Mouse (Mus musculus): ENCODE measurements around the gene Fam168a. TPM values are rescaled to one million over a fixed set of nuclear protein-coding genes. Genes with fewer than 3 reads are reported as not detected.
A peak's percentile ranks its signal among the peaks of the same experiment; 100 is the strongest.
"Not testable (repeated sequence)": the region's sequence is repeated elsewhere in the genome, so short reads cannot be mapped to it uniquely, and the experiment has no call there.

The Fam168a gene
- polyA plus RNA-seq, 1 experiment from 2014 or later, result 36.9 TPM

DNA sequence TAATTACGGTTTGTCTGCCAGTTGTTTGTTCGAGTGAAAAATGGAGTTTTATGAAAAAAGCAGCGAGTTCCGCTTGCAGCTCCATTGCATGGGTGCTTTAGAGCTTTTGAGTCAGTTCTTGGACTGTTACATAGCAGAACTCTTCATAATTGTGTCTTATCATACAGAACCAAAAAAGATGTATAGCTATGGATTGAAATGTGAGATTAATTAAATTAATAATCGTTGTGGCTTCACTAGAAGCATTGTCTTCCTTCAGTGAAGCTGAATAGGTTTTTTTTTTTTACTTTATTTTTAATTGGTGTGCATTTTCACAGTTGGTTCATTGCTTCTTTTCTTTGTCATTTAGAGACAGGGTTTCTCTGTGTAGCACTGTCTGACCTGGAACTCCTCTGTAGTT lies 12.3 kb downstream of the Fam168a start:
- WGBS, result 90% methylated on average over 5 of the region's 5 CpGs
- no peak for ATAC-seq (ENCODE audit: borderline replicate concordance, extremely low read depth, low FRiP score, low TSS enrichment)
- Histone ChIP-seq H3K9me3 (no peaks in the 10 kb centered on the region), H3K4me1 (peaks cover 4% of the 10 kb centered on the region; the same call in 1 of the 2 replicates), H3K4me3 (no peak overlapping the region), H3K36me3 (no peaks in the 10 kb centered on the region), H3K4me2 (no peak overlapping the region), H3K9ac (no peak overlapping the region), H3K27me3 (no peaks in the 10 kb centered on the region), H3K27ac (no peak overlapping the region)

DNA sequence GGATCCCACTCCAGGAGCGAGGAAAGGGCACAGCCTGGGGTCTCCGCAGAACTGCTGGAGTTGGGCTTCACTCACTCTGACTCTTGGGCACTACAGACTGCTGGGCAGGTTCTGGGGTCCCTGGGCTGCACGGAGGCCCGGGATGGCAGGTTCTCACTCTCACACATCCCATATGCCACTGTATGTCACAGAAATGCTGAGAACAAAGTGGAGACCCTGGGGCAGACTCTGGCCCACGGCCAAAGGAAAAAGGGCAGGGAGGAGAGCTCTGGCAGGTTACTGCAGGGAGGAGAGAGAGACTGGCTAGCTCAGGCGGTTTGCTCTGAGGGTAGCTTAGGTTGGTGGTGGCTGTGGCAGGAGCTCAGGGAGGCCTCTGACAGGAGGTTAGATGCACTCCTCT lies 15.8 kb downstream of the Fam168a start:
- no peaks in the 10 kb centered on the region for H3K36me3 ChIP-seq
- no peak overlapping the region for H3K27ac ChIP-seq
- peak; percentile 35 for ATAC-seq (ENCODE audit: borderline replicate concordance, extremely low read depth, low FRiP score, low TSS enrichment)
- no peak overlapping the region for H3K4me3 ChIP-seq
- peaks cover 4% of the 10 kb centered on the region; the same call in 1 of the 2 replicates for H3K4me1 ChIP-seq
- no peak overlapping the region for H3K4me2 ChIP-seq
- no peaks in the 10 kb centered on the region for H3K9me3 ChIP-seq
- no peak overlapping the region for H3K9ac ChIP-seq
- no peaks in the 10 kb centered on the region for H3K27me3 ChIP-seq
- WGBS, result 80% methylated on average over 6 of the region's 6 CpGs

DNA sequence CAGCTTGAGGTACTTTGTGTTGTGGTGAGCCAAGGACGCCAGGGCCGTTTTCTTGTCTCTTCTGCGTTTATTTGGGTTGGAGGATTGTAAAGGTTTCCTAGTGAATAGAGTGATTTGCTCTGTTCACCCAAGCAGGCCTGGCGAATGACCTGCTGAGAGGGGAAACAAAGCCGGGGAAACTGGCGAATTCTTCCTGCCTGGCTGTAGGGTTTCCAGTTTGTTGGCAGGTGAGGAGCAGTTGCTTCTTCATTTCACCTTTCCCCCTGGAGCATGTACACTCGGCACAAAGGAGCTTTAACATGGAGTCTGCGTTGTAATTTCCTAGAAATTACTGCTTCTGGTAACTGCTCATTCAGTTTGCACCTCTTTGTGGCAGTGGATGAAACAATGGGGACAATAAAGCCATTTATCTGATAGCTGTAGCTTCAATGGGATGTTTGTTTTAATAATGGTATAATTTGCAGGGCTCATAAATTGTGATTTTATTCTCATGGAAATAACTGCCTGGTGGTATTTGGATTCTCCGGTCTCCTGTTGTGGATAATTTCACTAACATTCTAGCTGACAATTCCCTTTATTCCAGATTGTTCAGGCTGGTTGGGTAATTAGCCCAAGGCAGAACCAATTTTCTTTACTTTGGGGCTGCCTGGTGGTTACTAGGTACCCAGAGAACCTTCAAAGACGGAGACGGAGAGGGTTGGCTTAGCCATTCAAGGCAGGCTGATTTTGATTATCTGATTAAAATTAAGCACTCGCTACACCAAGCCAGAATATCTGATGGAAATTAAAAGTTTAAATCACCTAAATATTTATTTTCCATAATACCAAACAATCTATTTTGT lies 17.2 kb downstream of the Fam168a start:
- ATAC-seq (ENCODE audit: borderline replicate concordance, extremely low read depth, low FRiP score, low TSS enrichment), result no peak
- 64% methylated on average over 12 of the region's 12 CpGs for WGBS
- H3K4me2 ChIP-seq, result no peak overlapping the region
- no peak overlapping the region for H3K4me3 ChIP-seq
- no peaks in the 10 kb centered on the region for H3K9me3 ChIP-seq
- H3K27ac ChIP-seq, result no peak overlapping the region
- no peaks in the 10 kb centered on the region for H3K36me3 ChIP-seq
- H3K4me1 ChIP-seq, result peaks cover 8% of the 10 kb centered on the region; the same call in 1 of the 2 replicates
- H3K27me3 ChIP-seq, result no peaks in the 10 kb centered on the region
- H3K9ac ChIP-seq, result no peak overlapping the region

DNA sequence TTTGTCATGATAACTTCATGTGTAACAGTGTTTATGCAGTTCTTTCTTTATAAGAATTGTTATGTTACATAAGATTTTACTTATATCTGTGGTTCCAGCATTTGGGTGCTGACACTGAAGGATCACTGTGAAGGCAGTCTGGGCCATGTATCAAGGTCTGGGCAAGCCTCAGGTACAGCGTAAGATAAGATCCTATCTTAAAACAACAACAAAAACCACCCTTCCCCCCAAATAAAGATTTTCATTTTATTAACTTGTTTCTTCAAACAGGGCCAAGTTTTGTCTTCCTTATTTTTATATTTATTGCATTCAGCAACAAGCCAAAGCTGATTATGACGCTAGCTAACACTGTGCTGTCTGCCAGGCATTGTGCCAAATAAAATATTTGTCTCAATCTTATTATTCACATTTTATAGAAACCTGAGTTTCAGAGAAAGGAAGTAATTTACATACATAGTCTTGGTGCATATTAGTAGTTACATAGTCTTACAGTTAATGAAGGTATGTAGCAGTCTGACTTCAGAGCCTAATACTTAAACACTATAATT lies 21.2 kb downstream of the Fam168a start:
- Histone ChIP-seq H3K27ac (no peak overlapping the region), H3K4me3 (no peak overlapping the region), H3K9me3 (no peaks in the 10 kb centered on the region), H3K9ac (no peak overlapping the region), H3K4me2 (no peak overlapping the region), H3K27me3 (no peaks in the 10 kb centered on the region), H3K36me3 (no peaks in the 10 kb centered on the region), H3K4me1 (peaks cover 9% of the 10 kb centered on the region)
- 63% methylated on average over 2 of the region's 2 CpGs for WGBS
- ATAC-seq (ENCODE audit: borderline replicate concordance, extremely low read depth, low FRiP score, low TSS enrichment), result no peak

DNA sequence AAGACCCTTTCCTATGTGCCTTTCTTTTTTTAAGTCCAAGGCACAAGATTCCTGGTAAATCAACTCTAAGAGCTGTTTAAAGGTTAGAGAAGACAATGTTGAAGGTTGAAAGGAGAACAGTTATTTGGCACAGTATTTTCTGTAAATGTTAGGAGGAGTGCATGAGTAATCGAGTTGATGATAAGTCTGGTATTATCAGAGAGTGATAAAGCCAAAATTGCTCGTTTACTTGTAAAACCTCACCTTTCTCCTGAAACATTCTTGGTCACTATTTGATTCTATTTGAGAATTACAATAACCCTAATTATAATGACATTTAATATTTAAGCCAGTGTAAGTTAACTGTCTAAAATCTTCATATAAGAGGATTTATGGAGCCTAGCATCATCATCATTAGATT lies 23.3 kb downstream of the Fam168a start:
- no peak overlapping the region for H3K4me3 ChIP-seq
- no peak overlapping the region for H3K4me2 ChIP-seq
- no peak overlapping the region for H3K9ac ChIP-seq
- H3K36me3 ChIP-seq, result no peaks in the 10 kb centered on the region
- 65% methylated on average over 2 of the region's 2 CpGs for WGBS
- ATAC-seq (ENCODE audit: borderline replicate concordance, extremely low read depth, low FRiP score, low TSS enrichment), result no peak
- H3K9me3 ChIP-seq, result no peaks in the 10 kb centered on the region
- H3K27ac ChIP-seq, result no peak overlapping the region
- no peaks in the 10 kb centered on the region for H3K27me3 ChIP-seq
- H3K4me1 ChIP-seq, result peaks cover 23% of the 10 kb centered on the region

DNA sequence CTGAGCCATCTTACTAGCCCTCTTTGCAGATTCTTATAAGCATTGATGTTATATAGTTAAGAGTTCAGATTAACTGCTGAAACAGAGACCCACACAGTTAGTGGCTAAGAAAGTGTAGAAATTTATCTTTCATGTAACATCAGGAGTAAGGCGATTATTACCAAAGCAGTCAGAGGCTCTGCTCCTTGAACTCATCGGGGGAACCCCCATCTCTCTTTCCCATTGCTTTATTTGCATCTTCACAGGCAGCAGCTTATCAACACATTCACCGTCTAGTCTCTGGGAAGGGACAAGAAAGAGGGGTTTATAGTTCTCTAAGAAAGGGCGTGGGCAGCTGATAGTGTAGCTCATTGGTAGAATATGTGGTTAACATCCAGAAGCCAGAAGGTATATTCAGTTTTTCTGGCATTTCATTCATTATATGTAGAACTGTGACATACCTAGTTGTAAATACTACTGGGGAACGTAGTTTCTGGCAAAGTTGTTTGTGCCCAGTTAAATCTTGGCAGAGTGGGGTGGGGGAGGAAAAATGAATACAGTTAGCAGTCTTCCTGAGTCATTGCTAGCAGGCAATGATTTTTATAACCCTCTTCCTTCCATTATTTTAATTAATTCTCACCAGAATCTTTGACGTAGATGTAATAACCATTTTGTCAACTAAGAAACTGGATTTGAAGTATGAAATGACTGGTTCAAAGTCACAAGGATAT lies 26.1 kb downstream of the Fam168a start:
- H3K27ac ChIP-seq, result no peak overlapping the region
- H3K9ac ChIP-seq, result no peak overlapping the region
- no peak for ATAC-seq (ENCODE audit: borderline replicate concordance, extremely low read depth, low FRiP score, low TSS enrichment)
- H3K4me3 ChIP-seq, result no peak overlapping the region
- no peaks in the 10 kb centered on the region for H3K27me3 ChIP-seq
- WGBS, result 39% methylated on average over 6 of the region's 6 CpGs
- H3K4me1 ChIP-seq, result peaks cover 25% of the 10 kb centered on the region
- peak overlapping the region; percentile 36; the same call in 1 of the 2 replicates for H3K4me2 ChIP-seq
- no peaks in the 10 kb centered on the region for H3K36me3 ChIP-seq
- H3K9me3 ChIP-seq, result no peaks in the 10 kb centered on the region

DNA sequence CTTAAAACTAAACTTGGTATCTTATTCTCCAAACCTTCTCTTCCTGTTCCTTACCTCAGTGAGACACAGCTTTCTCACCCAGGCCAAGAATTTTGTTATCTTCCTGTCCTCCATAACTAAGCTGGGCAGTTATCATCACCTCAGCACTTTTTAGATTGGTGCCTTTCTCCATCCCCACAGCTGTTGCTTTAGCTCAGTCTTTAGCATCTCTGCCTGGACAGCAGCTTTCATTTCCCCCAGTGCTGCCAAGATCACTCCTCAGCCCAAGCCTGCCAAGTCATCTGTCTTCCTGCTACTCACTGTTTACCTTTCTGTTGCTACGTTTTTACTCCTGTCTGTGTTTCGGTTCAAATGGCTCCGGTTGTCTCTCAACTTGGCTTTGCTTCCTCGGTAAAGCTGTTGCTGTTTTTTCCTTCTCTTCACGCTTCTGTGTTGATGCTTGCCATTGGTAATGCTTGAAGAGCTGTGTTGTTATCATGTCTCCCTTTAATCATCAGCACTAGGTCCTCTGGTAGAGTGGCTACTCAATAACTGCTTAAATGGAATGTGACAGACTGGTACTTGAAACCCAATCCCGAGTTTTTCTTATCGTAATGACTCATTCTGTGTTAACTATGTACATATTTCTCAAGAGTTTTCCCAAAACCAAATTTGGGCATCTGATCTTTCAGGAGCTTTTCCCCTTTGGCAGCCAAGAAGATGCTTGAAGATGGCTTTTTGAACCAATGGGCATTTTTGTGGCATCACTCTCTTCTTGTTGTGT lies 26.8 kb downstream of the Fam168a start:
- no peak overlapping the region for H3K4me3 ChIP-seq
- 3% methylated on average over 7 of the region's 7 CpGs for WGBS
- H3K4me1 ChIP-seq, result peaks cover 22% of the 10 kb centered on the region

DNA sequence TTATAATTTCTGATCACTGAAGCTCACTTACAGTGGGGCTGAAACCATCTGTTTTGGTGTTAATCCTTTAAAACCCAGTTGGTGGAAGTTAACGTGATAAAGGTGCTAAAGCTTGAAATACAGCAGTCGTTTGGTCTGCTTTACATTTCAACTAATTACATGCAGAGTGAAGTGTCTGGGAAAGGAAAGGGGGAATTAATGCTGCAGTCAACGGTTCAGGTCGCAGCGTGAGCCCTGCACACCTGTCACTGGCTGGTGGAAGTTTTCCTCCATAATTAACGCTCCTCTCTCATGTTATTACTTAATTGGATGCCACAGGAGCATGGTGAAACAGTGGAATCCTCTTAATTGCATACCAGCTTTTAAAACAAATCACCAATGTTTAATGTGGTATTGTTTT lies 27.8 kb downstream of the Fam168a start:
- peaks cover 22% of the 10 kb centered on the region for H3K4me1 ChIP-seq
- no peaks in the 10 kb centered on the region for H3K36me3 ChIP-seq
- whole genome bisulfite sequencing, result 53% methylated on average over 6 of the region's 6 CpGs
- no peak for ATAC-seq (ENCODE audit: borderline replicate concordance, extremely low read depth, low FRiP score, low TSS enrichment)
- H3K4me3 ChIP-seq, result no peak overlapping the region
- H3K4me2 ChIP-seq, result no peak overlapping the region
- no peak overlapping the region for H3K27ac ChIP-seq
- H3K9ac ChIP-seq, result no peak overlapping the region
- H3K9me3 ChIP-seq, result no peaks in the 10 kb centered on the region
- H3K27me3 ChIP-seq, result no peaks in the 10 kb centered on the region

More for the DNA sequence above, 26.8 kb downstream of the Fam168a start:
- no peaks in the 10 kb centered on the region for H3K9me3 ChIP-seq
- no peak overlapping the region for H3K9ac ChIP-seq
- H3K27ac ChIP-seq, result peak overlapping the region; percentile 16; the same call in 1 of the 2 replicates
- peak; percentile 52; the same call in 1 of the 2 replicates for ATAC-seq (ENCODE audit: borderline replicate concordance, extremely low read depth, low FRiP score, low TSS enrichment)
- no peaks in the 10 kb centered on the region for H3K36me3 ChIP-seq
- peak overlapping the region; percentile 36 for H3K4me2 ChIP-seq
- no peaks in the 10 kb centered on the region for H3K27me3 ChIP-seq

DNA sequence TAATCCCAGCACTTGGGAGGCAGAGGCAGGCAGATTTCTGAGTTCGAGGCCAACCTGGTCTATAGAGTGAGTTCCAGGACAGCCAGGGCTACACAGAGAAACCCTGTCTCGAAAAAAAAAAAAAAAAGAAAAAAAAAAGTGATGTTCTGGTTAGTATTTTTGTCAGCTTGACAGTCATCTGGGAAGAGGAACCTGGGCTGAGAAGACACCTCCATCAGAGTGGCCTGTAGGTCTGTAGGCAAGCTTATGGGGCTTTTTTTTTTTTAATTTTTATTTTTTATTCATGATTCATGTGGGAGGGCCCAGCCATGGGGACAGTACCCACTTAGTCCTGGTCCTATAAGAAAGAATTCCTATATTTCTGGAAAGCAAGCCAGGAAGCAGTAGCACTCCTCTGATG lies 28.5 kb downstream of the Fam168a start:
- not testable (repeated sequence) for H3K9ac ChIP-seq; H3K4me2 ChIP-seq; H3K27ac ChIP-seq; H3K36me3 ChIP-seq; H3K27me3 ChIP-seq; H3K4me3 ChIP-seq; ATAC-seq (ENCODE audit: borderline replicate concordance, extremely low read depth, low FRiP score, low TSS enrichment); H3K9me3 ChIP-seq
- H3K4me1 ChIP-seq, result peaks cover 22% of the 10 kb centered on the region
- WGBS, result 100% methylated on average over 1 of the region's 2 CpGs

DNA sequence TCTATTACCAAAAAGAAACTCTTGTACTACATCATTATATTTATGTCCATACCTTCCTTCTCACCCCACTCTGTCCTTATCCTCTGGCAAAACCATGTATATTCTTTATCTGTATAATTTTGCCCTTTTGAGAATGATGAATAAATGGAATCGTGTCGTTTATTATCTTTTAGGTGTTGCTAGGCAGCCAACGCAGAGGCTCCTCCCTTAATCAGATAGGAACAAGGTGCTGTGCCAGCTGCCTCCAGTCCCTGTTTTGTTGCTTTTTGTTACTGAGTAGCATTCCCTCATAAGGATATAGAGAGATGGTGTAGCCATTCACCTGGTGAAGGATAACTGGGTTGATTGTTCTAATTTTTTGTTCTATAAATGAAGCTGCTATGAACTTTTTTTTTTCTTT lies 29.7 kb downstream of the Fam168a start:
- Histone ChIP-seq H3K9me3 (no peaks in the 10 kb centered on the region), H3K36me3 (no peaks in the 10 kb centered on the region), H3K4me1 (peaks cover 29% of the 10 kb centered on the region), H3K9ac (no peak overlapping the region), H3K4me2 (no peak overlapping the region), H3K27ac (no peak overlapping the region), H3K27me3 (no peaks in the 10 kb centered on the region), H3K4me3 (no peak overlapping the region)
- 57% methylated on average over 3 of the region's 3 CpGs for WGBS
- ATAC-seq (ENCODE audit: borderline replicate concordance, extremely low read depth, low FRiP score, low TSS enrichment), result no peak

DNA sequence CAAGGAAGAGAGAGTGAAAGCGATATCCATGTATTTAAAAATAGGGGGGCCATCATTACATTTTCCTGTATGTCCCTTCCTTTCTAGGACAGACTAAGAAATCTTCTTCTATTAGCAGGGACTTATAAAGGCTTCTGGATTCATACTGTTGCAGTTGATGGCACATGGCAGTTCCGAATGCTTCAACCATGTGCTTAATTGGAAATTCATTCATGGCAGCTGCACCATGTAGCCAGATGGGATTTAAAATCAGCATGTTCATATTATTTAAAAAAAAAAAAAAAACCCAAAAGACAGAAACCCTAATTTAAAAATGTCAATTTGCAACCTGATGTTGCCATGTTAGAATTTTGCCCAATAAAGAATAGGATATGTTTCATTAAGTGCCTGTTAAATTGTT lies 37.9 kb downstream of the Fam168a start:
- H3K9me3 ChIP-seq, result no peaks in the 10 kb centered on the region
- ATAC-seq (ENCODE audit: borderline replicate concordance, extremely low read depth, low FRiP score, low TSS enrichment), result no peak
- 75% methylated on average over 2 of the region's 2 CpGs for WGBS
- H3K27ac ChIP-seq, result no peak overlapping the region
- no peak overlapping the region for H3K9ac ChIP-seq
- H3K27me3 ChIP-seq, result no peaks in the 10 kb centered on the region
- H3K4me3 ChIP-seq, result no peak overlapping the region
- H3K4me1 ChIP-seq, result peaks cover 7% of the 10 kb centered on the region; the same call in 1 of the 2 replicates
- no peaks in the 10 kb centered on the region for H3K36me3 ChIP-seq
- no peak overlapping the region for H3K4me2 ChIP-seq
